Mouse (Mus musculus) small intestine, adult 2 months (tissue): ENCODE data around the gene Mctp1. TPM values are rescaled to one million over a fixed set of nuclear protein-coding genes. Genes with fewer than 3 reads are reported as not detected.

ENCODE experiments used
- H3K27ac ChIP-seq: fragments of 200-500 bp; 2 replicates; pipeline ENCODE4 v1.5.1; 2012; ENCODE audit warnings: low read depth, low read length, control low read depth, inconsistent platforms; ENCODE audit not compliant: insufficient read depth
- H3K27me3 ChIP-seq: fragments of 200-500 bp; 2 replicates; pipeline ENCODE4 v1.6.1; 2012; ENCODE audit warnings: mild to moderate bottlenecking, moderate library complexity, low read length, inconsistent platforms; ENCODE audit not compliant: control insufficient read depth, insufficient read depth
- H3K36me3 ChIP-seq: fragments of 200-500 bp; 2 replicates; pipeline ENCODE4 v1.6.1; 2012; ENCODE audit warnings: mild to moderate bottlenecking, low read length, control low read depth, inconsistent platforms; ENCODE audit not compliant: control insufficient read depth, insufficient read depth
- H3K4me1 ChIP-seq: fragments of 200-500 bp; 2 replicates; pipeline ENCODE4 v1.6.1; 2012; ENCODE audit warnings: low read length, inconsistent platforms, mixed read lengths; ENCODE audit not compliant: control insufficient read depth, insufficient read depth, insufficient read length
- H3K4me3 ChIP-seq: fragments of 200-500 bp; 2 replicates; pipeline ENCODE4 v1.5.1; 2012; ENCODE audit warnings: low read depth, mild to moderate bottlenecking, control low read depth, inconsistent platforms, low read length, moderate library complexity
- CTCF ChIP-seq: fragments of 200-500 bp; IDR thresholded peaks from 2 replicates; pipeline ENCODE4 v1.5.1; 2012; ENCODE audit warnings: low read depth, mild to moderate bottlenecking, control low read depth, inconsistent platforms, low read length, moderate library complexity, mixed read lengths; ENCODE audit not compliant: insufficient replicate concordance, insufficient read length; ENCODE audit errors: extremely low read depth
- POLR2A ChIP-seq: fragments of 200-500 bp; IDR thresholded peaks from 2 replicates; pipeline ENCODE4 v1.6.1; 2012; ENCODE audit warnings: low read depth, mild to moderate bottlenecking, control low read depth, inconsistent platforms, low read length, moderate library complexity
- WGBS: fragments of 180-500 bp; shearing (Covaris S2); methylation state at CpG from one replicate; pipeline ENCODE4 v1.1.7; 2018; 5-methylcytosine and 5-hydroxymethylcytosine counted together
- polyA plus RNA-seq: library from polyadenylated mRNA; depleted of rRNA; stranded (reverse); fragments of >200 nt; gene quantifications from 2 replicates; pipeline ENCODE4 v1.2.3, GENCODE M21; 2012

Gene Mctp1
- polyA plus RNA-seq, 1 experiment = 0.14 TPM

DNA sequence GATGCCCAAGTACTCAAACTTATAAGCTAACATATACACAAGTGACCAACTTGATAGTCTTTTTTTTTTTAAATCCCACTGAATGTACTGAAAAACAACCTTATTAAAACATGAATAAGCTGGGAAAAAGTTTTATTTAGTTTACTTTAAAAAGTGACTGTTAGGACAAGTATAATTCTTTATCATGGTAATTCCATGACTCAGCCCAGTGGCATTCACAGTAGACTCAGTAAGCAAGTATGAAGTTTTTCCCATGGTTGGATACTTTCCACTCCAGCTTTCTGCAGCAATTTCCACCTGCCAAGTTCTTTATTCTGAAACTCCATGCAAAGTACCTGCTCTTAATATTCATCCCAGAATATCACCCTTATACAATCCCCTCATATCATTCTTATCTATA is 97.3 kb downstream of the Mctp1 start:
- H3K4me1 ChIP-seq = no peaks in the 10 kb centered on the region; the same call in 1 of the 2 replicates
- H3K36me3 ChIP-seq = no peaks in the 10 kb centered on the region
- no peak overlapping the region for H3K27ac ChIP-seq
- H3K27me3 ChIP-seq = no peaks in the 10 kb centered on the region
- no peak overlapping the region for H3K4me3 ChIP-seq
- TF ChIP-seq POLR2A (no peak), CTCF (no peak)

- no peak for TF ChIP-seq CTCF
- no peak for TF ChIP-seq POLR2A
- 77% methylated on average over 2 of the region's 2 CpGs for WGBS
- Histone ChIP-seq H3K36me3 (no peaks in the 10 kb centered on the region), H3K27ac (no peak overlapping the region), H3K4me3 (no peak overlapping the region), H3K4me1 (no peaks in the 10 kb centered on the region; the same call in 1 of the 2 replicates), H3K27me3 (no peaks in the 10 kb centered on the region)
These were observed 98.7 kb downstream of the Mctp1 start for GRCm38 (mm10) chr13:76482998-76483397.

- 8% methylated on average over 2 of the region's 2 CpGs for WGBS
- H3K4me3 ChIP-seq = no peak overlapping the region
- H3K27ac ChIP-seq = no peak overlapping the region
- H3K36me3 ChIP-seq = no peaks in the 10 kb centered on the region
- no peak for TF ChIP-seq CTCF
- no peak for TF ChIP-seq POLR2A
- H3K4me1 ChIP-seq = no peaks in the 10 kb centered on the region; the same call in 1 of the 2 replicates
- H3K27me3 ChIP-seq = no peaks in the 10 kb centered on the region
These were observed 99.9 kb downstream of the Mctp1 start for GRCm38 (mm10) chr13:76484086-76484709.

DNA sequence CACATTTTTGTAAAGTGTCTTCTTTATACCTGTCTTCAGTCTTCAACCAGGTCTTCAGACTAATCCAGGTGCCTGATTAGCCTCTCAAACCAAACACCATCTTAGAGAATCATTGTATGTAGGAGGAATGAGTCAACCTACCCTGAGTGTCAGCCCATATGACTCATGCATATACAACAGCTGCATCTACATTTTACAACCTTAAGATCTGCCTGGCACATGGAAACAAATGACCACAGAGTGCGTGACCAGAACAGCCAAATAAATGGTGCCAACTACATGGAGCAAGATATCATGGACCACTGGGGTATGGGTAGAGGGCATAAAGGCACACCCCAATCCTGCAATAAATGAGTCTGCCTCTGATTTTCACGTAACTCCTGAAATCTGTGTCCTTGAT is 131.6 kb downstream of the Mctp1 start:
- Histone ChIP-seq H3K27ac (no peak overlapping the region), H3K4me3 (no peak overlapping the region), H3K27me3 (no peaks in the 10 kb centered on the region), H3K4me1 (no peaks in the 10 kb centered on the region), H3K36me3 (no peaks in the 10 kb centered on the region)
- WGBS = 88% methylated on average over 2 of the region's 2 CpGs
- TF ChIP-seq POLR2A (no peak), CTCF (no peak)

GRCm38 (mm10) chr13:76523170-76523569 is 138.8 kb downstream of the Mctp1 start:
- WGBS = 71% methylated on average over 1 of the region's 1 CpGs

DNA sequence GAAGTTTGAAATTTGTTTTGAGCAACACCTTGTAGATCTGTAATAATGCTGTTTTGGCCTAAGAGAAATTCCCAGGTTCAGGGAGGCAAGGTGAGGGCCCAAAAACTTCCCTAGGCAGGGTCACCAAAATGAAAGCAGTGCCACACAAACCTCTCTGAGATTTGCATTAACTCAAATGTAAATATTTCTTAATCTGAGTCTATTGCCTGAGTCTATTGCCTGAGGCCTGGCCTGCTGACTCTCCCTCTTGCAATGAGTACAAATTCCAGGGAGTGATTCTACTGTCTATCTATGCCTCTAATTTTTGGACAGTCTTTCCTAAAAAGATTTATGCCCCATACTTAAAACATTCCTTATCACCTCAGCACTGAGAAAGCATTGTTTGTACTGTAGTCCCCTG is 143.0 kb downstream of the Mctp1 start:
- no peak overlapping the region for H3K4me3 ChIP-seq
- no peak for TF ChIP-seq CTCF
- no peak for TF ChIP-seq POLR2A
- no peak overlapping the region for H3K27ac ChIP-seq
- H3K27me3 ChIP-seq = no peaks in the 10 kb centered on the region
- no peaks in the 10 kb centered on the region for H3K36me3 ChIP-seq
- no peaks in the 10 kb centered on the region for H3K4me1 ChIP-seq

More at GRCm38 (mm10) chr13:76523170-76523569, 138.8 kb downstream of the Mctp1 start:
- no peaks in the 10 kb centered on the region for H3K4me1 ChIP-seq
- no peak overlapping the region for H3K4me3 ChIP-seq
- no peak overlapping the region for H3K27ac ChIP-seq
- TF ChIP-seq POLR2A (no peak), CTCF (no peak)
- no peaks in the 10 kb centered on the region for H3K27me3 ChIP-seq
- H3K36me3 ChIP-seq = no peaks in the 10 kb centered on the region

GRCm38 (mm10) chr13:76527751-76528150 is 143.4 kb downstream of the Mctp1 start:
- no peaks in the 10 kb centered on the region for H3K27me3 ChIP-seq
- no peaks in the 10 kb centered on the region for H3K4me1 ChIP-seq
- H3K27ac ChIP-seq = no peak overlapping the region
- TF ChIP-seq POLR2A = no peak
- no peak for TF ChIP-seq CTCF
- H3K36me3 ChIP-seq = no peaks in the 10 kb centered on the region
- 37% methylated on average over 1 of the region's 1 CpGs for WGBS
- H3K4me3 ChIP-seq = no peak overlapping the region

DNA sequence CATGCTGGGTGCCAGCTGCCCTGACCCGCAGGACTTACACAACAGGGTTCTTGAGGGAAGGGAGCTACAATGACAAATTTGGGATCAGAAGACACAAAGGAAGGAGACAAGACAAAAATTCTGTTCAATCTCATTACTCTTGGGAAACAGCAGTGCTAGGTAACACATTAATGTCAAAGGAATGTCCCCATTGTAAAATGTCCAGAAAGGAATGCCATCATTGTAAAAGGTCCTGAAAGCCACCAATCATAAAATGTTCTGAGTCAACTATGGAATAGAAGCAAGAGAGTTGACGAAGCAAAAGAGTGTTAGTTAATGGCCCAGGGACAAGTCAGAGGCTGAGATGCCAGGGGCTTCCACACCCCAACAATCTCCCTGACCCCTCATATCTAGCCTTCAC is 145.6 kb downstream of the Mctp1 start:
- H3K27me3 ChIP-seq = no peaks in the 10 kb centered on the region
- H3K4me3 ChIP-seq = no peak overlapping the region
- 67% methylated on average over 2 of the region's 2 CpGs for WGBS
- H3K36me3 ChIP-seq = no peaks in the 10 kb centered on the region
- no peaks in the 10 kb centered on the region for H3K4me1 ChIP-seq
- TF ChIP-seq CTCF (no peak), POLR2A (no peak)
- H3K27ac ChIP-seq = no peak overlapping the region
